Mouse (Mus musculus): ENCODE results near the gene Mrpl47. TPM values are rescaled to one million over a fixed set of nuclear protein-coding genes. Genes with fewer than 3 reads are reported as not detected.
"Not testable (repeated sequence)": the region's sequence is repeated elsewhere in the genome, so short reads cannot be mapped to it uniquely, and the experiment has no call there.

Gene Mrpl47
- total RNA-seq, 2 experiments from 2014 or later, result 17.6 to 22.1 TPM

- DNase-seq (ENCODE audit: low spot score in 2 of 2), result peak; percentile 93 to 98
Observed at GRCm38 (mm10) chr3:32708368-32709231, 28.8 kb downstream of the Mrpl47 start.

GRCm38 (mm10) chr3:32708052-32708367 is 29.4 kb downstream of the Mrpl47 start:
- no peak for DNase-seq (ENCODE audit: low spot score in 2 of 2)

GRCm38 (mm10) chr3:32705647-32706348 is 31.6 kb downstream of the Mrpl47 start, which contains the start of gene Actl6a:
Actl6a (plus strand) TSS chr3:32706298.
- DNase-seq (ENCODE audit: low spot score in 2 of 2), result not testable (repeated sequence)

GRCm38 (mm10) chr3:32704632-32705031 is 32.8 kb downstream of the Mrpl47 start:
- not testable (repeated sequence) for DNase-seq (ENCODE audit: low spot score in 2 of 2)

- DNase-seq (ENCODE audit: low spot score in 2 of 2), result not testable (repeated sequence)
Observed at GRCm38 (mm10) chr3:32704021-32704420, 33.4 kb downstream of the Mrpl47 start.

GRCm38 (mm10) chr3:32698228-32698863 is 39.1 kb downstream of the Mrpl47 start:
- peak; percentile 90 to 96 for DNase-seq (ENCODE audit: low spot score in 2 of 2)

- DNase-seq (ENCODE audit: low spot score in 2 of 2), result no peak
Observed at GRCm38 (mm10) chr3:32695583-32695980, 41.8 kb downstream of the Mrpl47 start.

- DNase-seq (ENCODE audit: low spot score in 2 of 2), result no peak
Observed at GRCm38 (mm10) chr3:32694737-32695582, 42.4 kb downstream of the Mrpl47 start.

- no peak for DNase-seq (ENCODE audit: low spot score in 2 of 2)
Observed at GRCm38 (mm10) chr3:32694211-32694610, 43.2 kb downstream of the Mrpl47 start.

- no peak for DNase-seq (ENCODE audit: low spot score in 2 of 2)
Observed at GRCm38 (mm10) chr3:32691841-32692240, 45.6 kb downstream of the Mrpl47 start.

- no peak for DNase-seq (ENCODE audit: low spot score in 2 of 2)
Observed at GRCm38 (mm10) chr3:32690901-32691300, 46.5 kb downstream of the Mrpl47 start.

- no peak for DNase-seq (ENCODE audit: low spot score in 2 of 2)
Observed at GRCm38 (mm10) chr3:32690008-32690407, 47.4 kb downstream of the Mrpl47 start.

GRCm38 (mm10) chr3:32689567-32689999 is 47.8 kb downstream of the Mrpl47 start:
- no peak for DNase-seq (ENCODE audit: low spot score in 2 of 2)

GRCm38 (mm10) chr3:32687156-32687555 is 50.2 kb downstream of the Mrpl47 start:
- DNase-seq (ENCODE audit: low spot score in 2 of 2), result no peak

GRCm38 (mm10) chr3:32686537-32686936 is 50.9 kb downstream of the Mrpl47 start:
- no peak for DNase-seq (ENCODE audit: low spot score in 2 of 2)

- DNase-seq (ENCODE audit: low spot score in 2 of 2), result no peak
Observed at GRCm38 (mm10) chr3:32684631-32685030, 52.8 kb downstream of the Mrpl47 start.

- no peak for DNase-seq (ENCODE audit: low spot score in 2 of 2)
Observed at GRCm38 (mm10) chr3:32682910-32683531, 54.4 kb downstream of the Mrpl47 start.

- DNase-seq (ENCODE audit: low spot score in 2 of 2), result no peak
Observed at GRCm38 (mm10) chr3:32676393-32676792, 61.0 kb downstream of the Mrpl47 start.
